Mouse (Mus musculus): ENCODE data around the gene Pex1.

Gene Pex1

DNA sequence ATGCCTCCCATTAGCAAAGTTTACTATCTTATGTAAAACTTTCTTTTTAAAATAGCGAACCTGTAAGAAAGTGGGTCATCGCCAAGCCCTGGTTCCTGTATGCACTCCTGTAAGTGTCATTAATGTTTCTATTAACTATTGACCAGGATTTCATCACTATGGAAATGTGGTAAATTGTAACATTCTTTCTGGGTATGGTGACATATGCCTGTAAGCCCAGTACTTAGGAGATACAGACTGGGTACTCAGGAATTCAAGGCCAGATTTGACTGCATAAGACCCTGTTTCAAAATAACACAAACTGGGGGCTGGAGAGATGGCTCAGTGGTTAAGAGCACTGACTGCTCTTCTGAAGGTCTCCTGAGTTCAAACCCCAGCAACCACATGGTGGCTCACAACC, 69.4 kb downstream of the Pex1 start:
- TF ChIP-seq GATA4 (IDR thresholded peaks at IDR 0.05; ENCODE audit: insufficient replicate concordance, low read length), result no peak

DNA sequence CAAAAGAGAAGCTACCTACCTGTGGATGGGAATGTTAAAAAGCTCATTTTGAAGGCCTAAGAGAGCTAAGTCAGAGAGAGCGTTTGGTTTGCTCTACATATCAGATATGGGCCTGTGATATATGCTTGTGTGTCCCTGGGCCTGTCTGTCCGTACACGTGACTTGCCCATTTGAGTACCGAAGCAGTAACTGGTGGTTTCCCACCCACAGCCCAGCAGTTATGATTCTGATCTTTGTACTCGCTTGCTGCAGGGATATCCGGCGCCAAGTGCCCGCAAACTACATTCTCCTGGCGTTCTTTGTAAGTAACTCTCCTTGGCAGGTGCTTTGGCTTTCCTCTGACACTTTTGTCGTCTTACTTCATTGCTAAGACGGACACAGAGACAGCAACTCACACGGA, 70.7 kb downstream of the Pex1 start:
- TF ChIP-seq GATA4 (IDR thresholded peaks at IDR 0.05; ENCODE audit: insufficient replicate concordance, low read length), result no peak

DNA sequence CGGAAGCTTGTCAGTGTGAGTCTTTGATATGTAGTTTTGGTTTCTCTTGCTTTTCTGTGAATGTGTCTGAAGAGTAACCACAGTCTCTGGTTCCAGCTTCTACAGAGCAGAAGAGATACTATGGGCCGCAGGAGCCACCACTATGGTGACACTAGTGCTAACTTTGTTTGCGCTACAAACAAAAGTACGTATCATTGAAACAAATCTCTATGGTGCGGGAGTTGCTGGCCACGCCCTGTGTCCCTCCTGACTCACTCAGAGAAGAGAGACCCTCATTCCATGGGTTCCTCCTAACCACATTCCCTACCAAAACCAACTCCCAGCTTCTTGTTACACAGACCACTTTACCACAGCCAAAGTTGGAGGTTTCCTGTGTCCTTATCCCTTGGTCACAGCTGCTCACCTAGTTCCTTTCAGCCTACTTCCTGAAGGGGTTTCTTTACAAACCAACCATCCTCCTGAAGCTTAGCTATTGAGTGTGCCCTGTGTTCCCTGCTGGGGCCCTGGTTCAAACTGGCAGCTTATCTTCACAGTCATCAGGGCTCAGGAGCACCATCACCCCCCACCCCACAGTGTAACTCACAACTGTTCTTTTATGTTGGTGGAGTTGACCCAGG, 74.2 kb downstream of the Pex1 start:
- TF ChIP-seq GATA4 (IDR thresholded peaks at IDR 0.05; ENCODE audit: insufficient replicate concordance, low read length), result no peak

Data from liver, adult (tissue).